Mouse (Mus musculus) thymus, postnatal 10 days (tissue): ENCODE data around the gene Dnah11.

Experiments
- DNase-seq, 2 experiments: peaks; one replicate each; pipeline ENCODE4 v3.0.0; 2021; ENCODE audit warnings: low spot score in 2 of 2

The Dnah11 gene

DNA sequence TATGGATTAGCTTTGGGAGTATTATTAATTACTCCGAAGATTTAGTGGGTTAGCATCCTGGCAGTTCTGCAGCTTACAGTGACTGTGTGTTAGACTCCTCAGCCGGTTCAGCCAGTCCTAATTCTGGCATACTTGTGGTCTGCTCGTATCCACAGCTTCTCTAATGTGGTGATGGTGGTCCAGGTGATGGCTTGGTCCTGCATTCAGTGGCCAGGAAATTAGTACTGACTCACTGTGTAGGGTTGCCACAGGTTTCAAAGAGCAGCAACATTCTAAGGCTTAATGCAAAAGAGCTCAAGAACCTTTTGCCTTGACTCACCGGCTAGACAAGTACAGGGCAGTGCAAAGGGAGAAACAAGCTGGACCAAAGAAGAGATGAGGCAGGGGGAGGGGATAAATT is 103.9 kb downstream of the Dnah11 start:
- DNase-seq, result no peak

DNA sequence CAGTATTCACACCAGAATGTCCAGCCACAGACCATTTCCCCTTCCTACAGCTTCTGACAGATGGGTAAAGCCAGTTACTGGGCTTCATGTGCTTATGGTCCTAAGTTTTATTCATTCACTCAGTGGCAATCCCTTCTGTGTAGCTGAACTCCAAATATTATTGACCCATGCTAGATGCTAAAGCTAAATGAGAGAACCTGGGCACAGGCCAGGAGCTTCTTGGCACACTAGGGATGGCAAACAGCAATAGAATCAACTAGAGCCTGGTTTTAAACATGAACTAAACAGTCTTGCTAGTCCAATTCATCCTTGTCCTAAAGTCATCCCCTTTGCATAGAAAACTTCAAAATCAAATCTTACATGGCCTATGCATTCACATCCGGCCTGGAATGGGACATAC is 113.6 kb downstream of the Dnah11 start:
- no peak for DNase-seq

GRCm38 (mm10) chr12:118084806-118085205 is 114.0 kb downstream of the Dnah11 start:
- DNase-seq, result no peak

DNA sequence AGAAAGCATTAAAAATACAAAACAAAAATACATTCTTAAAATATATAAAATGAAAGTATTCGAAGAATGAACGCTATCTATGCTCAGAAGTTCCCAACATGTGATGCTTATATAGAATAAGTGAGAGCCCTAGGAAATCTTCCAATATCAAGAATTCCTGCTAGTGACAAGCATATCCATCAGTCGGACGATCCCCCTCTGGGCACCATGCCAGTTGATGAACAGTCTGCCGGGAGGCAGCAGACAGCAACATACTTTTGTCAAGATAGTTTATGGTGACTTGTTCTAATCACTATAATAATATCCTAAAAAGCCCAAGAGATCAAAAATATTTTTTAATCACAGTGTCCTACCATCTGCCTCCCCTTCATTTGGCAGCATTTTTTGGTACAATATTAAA is 114.7 kb downstream of the Dnah11 start:
- DNase-seq, result no peak

GRCm38 (mm10) chr12:118080441-118080840 is 118.4 kb downstream of the Dnah11 start:
- no peak for DNase-seq

DNA sequence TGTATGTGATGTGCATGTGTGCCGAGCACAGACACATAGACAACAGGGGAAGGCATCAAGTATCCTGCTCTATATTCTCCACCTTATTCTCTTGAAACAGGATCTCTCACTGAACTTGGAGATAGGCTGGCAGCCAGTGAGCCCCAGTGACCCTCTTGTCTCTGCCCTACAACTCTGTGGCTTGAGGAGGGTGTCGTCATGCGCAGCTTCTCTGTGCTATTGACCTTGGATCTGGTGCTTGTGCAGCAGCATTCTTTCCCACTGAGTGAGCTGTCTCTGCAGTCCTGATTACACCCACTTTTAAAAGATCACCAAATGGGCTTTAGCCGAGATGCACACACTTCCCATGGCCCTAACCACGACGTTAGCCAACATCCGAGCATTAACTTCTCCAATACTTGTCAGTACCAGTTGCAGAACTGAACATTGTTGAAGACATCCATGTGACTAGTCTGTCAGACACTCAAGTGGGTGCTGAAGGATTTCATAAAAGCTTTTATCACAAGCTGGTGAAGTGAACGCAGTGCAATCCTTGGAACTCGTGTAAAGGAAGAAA is 120.3 kb downstream of the Dnah11 start:
- no peak for DNase-seq

- no peak for DNase-seq
Observed at GRCm38 (mm10) chr12:118076802-118077201, 122.0 kb downstream of the Dnah11 start.

- DNase-seq, result no peak
Observed at GRCm38 (mm10) chr12:118072181-118072872, 126.5 kb downstream of the Dnah11 start.

GRCm38 (mm10) chr12:118071667-118072066 is 127.2 kb downstream of the Dnah11 start:
- no peak for DNase-seq

GRCm38 (mm10) chr12:118068785-118069184 is 130.1 kb downstream of the Dnah11 start:
- DNase-seq, result no peak

DNA sequence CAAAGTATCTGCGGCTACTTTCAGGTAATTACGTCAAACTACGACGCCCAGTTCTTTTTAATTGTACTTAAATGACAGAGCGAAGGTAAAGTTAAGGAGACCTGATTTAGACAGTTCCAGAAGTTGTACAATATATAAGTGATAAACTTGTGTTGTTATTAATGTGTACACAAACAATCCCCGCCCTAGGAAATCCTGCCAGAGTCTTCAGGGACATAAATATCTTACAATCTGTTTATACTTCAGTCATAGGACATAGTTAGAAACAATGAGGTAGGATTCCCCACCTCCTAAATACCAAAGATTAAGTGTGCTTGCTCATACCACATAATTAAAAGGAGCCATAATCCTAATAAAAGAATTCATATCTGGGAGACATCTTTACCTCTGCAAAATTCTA is 136.5 kb downstream of the Dnah11 start:
- no peak for DNase-seq

- no peak for DNase-seq
Observed at GRCm38 (mm10) chr12:118056876-118057275, 142.0 kb downstream of the Dnah11 start.

- no peak for DNase-seq
Observed at GRCm38 (mm10) chr12:118045381-118045780, 153.5 kb downstream of the Dnah11 start.

DNA sequence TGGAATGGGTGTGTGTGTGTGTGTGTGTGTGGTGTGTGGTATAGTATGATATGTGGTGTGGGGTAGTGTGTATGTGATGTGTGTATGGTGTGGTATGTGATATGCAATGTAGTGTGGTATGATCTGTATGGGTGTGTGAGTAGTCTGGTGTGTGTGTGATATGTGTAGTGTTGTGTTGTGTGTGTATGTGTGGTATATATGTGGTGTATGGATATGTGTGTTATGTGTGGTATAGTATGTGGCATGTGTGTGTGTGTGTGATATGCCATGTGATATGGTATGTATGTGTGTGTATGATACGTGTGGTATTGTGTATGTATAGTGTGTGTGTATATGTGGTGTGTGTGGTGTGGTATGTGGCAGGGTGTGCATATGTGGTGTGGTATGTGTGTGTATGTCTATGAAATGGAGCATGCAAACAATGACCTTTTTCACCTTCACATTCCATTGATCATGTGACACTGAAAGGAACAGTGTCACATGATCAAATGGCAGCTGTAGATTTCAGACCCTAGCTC is 155.7 kb downstream of the Dnah11 start:
- no peak for DNase-seq

GRCm38 (mm10) chr12:118042196-118042595 is 156.6 kb downstream of the Dnah11 start:
- DNase-seq, result no peak

GRCm38 (mm10) chr12:118034990-118035389 is 163.9 kb downstream of the Dnah11 start:
- DNase-seq, result no peak

DNA sequence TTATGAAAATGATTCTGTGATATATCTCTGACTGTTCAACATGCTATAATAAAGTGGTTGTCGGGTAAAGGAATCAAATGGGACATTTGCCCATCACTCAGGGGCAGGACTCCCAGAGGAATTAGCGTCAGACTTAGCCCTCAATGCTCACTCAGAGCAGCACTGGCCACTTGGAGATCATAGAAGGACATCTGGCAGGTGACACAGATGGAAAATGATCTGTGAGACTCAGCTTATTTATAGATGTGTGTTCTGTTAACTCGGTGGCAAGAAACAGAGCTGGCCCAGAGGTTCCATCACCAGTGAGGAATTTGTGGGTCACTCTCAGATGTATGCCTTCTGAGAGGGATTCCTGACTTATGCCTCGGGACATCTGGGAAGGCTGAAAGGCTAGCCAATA is 173.1 kb downstream of the Dnah11 start:
- DNase-seq, result no peak

- no peak for DNase-seq
Observed at GRCm38 (mm10) chr12:118018936-118019335, 179.9 kb downstream of the Dnah11 start.

DNA sequence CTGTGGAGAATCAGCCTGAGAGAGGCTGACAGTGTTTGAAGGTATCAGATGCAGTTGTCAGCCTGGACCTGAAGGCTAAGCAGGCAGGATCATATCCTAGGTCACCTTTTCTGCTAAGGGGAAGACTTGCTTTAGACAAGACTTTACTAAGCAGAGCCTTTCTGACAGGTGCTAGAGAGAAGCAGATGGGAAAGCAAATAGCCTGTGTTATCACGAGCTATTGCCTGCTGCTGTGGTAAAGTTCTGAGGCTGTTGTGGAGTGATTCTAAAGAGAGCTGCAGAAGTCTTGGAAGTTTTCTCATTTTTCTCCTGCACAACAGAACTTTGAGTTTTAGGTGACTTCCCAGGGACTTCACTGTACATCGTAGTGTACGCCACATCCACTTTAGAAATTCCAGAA is 185.0 kb downstream of the Dnah11 start:
- DNase-seq, result no peak

- DNase-seq, result no peak
Observed at GRCm38 (mm10) chr12:118011921-118012320, 186.9 kb downstream of the Dnah11 start.

GRCm38 (mm10) chr12:117994938-117995337 is 203.9 kb downstream of the Dnah11 start:
- DNase-seq, result no peak

DNA sequence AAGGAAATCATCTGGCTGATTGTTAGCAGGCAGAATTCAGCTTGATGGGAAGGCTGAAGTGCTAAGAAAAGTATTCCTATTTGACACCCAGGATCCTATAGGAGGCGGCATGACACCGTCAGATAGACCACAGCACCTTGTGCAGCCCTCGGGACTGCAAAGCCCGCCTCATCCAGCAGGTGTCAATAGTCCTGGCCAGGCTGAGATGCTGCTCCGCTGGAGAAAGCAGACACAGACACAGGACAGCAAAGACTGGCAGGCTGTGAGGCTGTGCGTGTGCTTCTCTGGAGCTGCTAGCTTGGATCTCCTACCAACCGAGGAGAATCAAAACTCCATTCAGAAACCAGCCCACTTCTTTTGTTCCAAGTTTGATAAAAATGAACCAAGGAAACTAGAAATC is 205.3 kb downstream of the Dnah11 start:
- DNase-seq, result peak; percentile 66 to 77

- no peak for DNase-seq
Observed at GRCm38 (mm10) chr12:117989018-117989828, 209.6 kb downstream of the Dnah11 start.
